Mouse (Mus musculus) CH12.LX (cell line): ENCODE data around the gene Daxx. TPM values are rescaled to one million over a fixed set of nuclear protein-coding genes. Genes with fewer than 3 reads are reported as not detected.

Experiments used
- DNase-seq: peaks from one replicate; pipeline ENCODE4 v3.0.0-alpha.2; 2013; ENCODE audit errors: extremely low read depth
- H3K27ac ChIP-seq: 2 replicates; pipeline ENCODE4 v1.5.1; 2012; ENCODE audit warnings: low read depth, mild to moderate bottlenecking, control low read depth, moderate library complexity; ENCODE audit not compliant: insufficient read depth
- H3K27me3 ChIP-seq: replicated peaks from 2 replicates; pipeline ENCODE3; 2012; ENCODE audit warnings: inconsistent platforms
- H3K36me3 ChIP-seq, 2 experiments: replicated peaks in 1 of 2; 2 replicates each; pipeline versions ENCODE3 to v1.6.1; 2012; ENCODE audit warnings: inconsistent platforms in 1 of 2, low read length in 1 of 2, mild to moderate bottlenecking in 1 of 2, mixed read lengths in 1 of 2, moderate library complexity in 1 of 2; ENCODE audit not compliant: control insufficient read depth in 1 of 2, insufficient read depth in 1 of 2
- H3K4me1 ChIP-seq, 2 experiments: 2 replicates each; pipeline ENCODE4 v1.6.1; 2012; ENCODE audit warnings: inconsistent platforms in 1 of 2, moderate library complexity in 1 of 2; ENCODE audit not compliant: insufficient read depth in 2 of 2, control insufficient read depth in 1 of 2
- H3K4me2 ChIP-seq: 2 replicates; pipeline ENCODE4 v1.6.1; 2012; ENCODE audit warnings: low read depth, mild to moderate bottlenecking, control low read depth; ENCODE audit not compliant: poor library complexity, insufficient read depth, severe bottlenecking
- H3K4me3 ChIP-seq, 3 experiments: fragments of 150-350 bp in 1 of 3; sonication (generic) in 1 of 3; replicated peaks in 1 of 3; 2 replicates each; pipeline versions ENCODE3 to v1.5.1; 2011 to 2012; ENCODE audit warnings: low read depth in 2 of 3, low read length in 2 of 3, mild to moderate bottlenecking in 2 of 3, moderate library complexity in 2 of 3, control low read depth in 1 of 3, improper control_type of control experiment in 1 of 3, inconsistent platforms in 1 of 3, mixed read lengths in 1 of 3; ENCODE audit not compliant: poor library complexity in 1 of 3
- H3K79me2 ChIP-seq: replicated peaks from 2 replicates; pipeline ENCODE4 v1.6.1; 2012; ENCODE audit warnings: mild to moderate bottlenecking, moderate library complexity; ENCODE audit not compliant: control insufficient read depth, poor library complexity, insufficient read depth, severe bottlenecking; ENCODE audit errors: extremely low read depth
- H3K9ac ChIP-seq: 2 replicates; pipeline ENCODE4 v1.6.1; 2012; ENCODE audit warnings: low read depth, mild to moderate bottlenecking, control low read depth, moderate library complexity; ENCODE audit not compliant: insufficient read depth
- H3K9me3 ChIP-seq: replicated peaks from 2 replicates; pipeline ENCODE3; 2012; ENCODE audit warnings: low read length, inconsistent platforms, mixed read lengths
- BHLHE40 ChIP-seq: IDR thresholded peaks from 2 replicates; pipeline ENCODE4 v1.6.1; 2011; ENCODE audit warnings: mild to moderate bottlenecking, low read depth, low read length, improper control_type of control experiment
- CTCF ChIP-seq, 2 experiments: IDR thresholded peaks in 1 of 2; conservative IDR thresholded peaks in 1 of 2; 2 replicates each; pipeline ENCODE4 v1.5.1; 2011 to 2012; ENCODE audit warnings: low read depth in 2 of 2, low read length in 2 of 2, improper control_type of control experiment in 1 of 2, inconsistent platforms in 1 of 2, mild to moderate bottlenecking in 1 of 2, moderate library complexity in 1 of 2
- E2F4 ChIP-seq: IDR thresholded peaks from 2 replicates; pipeline ENCODE4 v1.6.1; 2011; ENCODE audit warnings: low read depth, low read length, improper control_type of control experiment; ENCODE audit not compliant: insufficient replicate concordance
- ELF1 ChIP-seq: IDR thresholded peaks from 2 replicates; pipeline ENCODE4 v1.6.1; 2014; ENCODE audit warnings: low read depth, mild to moderate bottlenecking, inconsistent platforms, low read length, improper control_type of control experiment
- ETS1 ChIP-seq: conservative IDR thresholded peaks from 2 replicates; pipeline ENCODE4 v1.6.1; 2012; ENCODE audit warnings: low read depth, mild to moderate bottlenecking, inconsistent platforms, low read length, improper control_type of control experiment, moderate library complexity
- GABPA ChIP-seq: IDR thresholded peaks from 2 replicates; pipeline ENCODE4 v1.6.1; 2012; ENCODE audit warnings: low read depth, low read length, improper control_type of control experiment, inconsistent platforms; ENCODE audit not compliant: insufficient replicate concordance
- HCFC1 ChIP-seq: IDR thresholded peaks from 2 replicates; pipeline ENCODE4 v1.6.1; 2012; ENCODE audit warnings: low read depth, mild to moderate bottlenecking, inconsistent platforms, low read length, improper control_type of control experiment
- IRF4 ChIP-seq: IDR thresholded peaks from 2 replicates; pipeline ENCODE4 v1.6.1; 2014; ENCODE audit warnings: low read depth, mild to moderate bottlenecking, inconsistent platforms, low read length, improper control_type of control experiment
- JUN ChIP-seq: IDR thresholded peaks from 2 replicates; pipeline ENCODE4 v1.6.1; 2011; ENCODE audit warnings: low read depth, mild to moderate bottlenecking, low read length, improper control_type of control experiment, moderate library complexity; ENCODE audit not compliant: insufficient read depth
- JUND ChIP-seq: conservative IDR thresholded peaks from 2 replicates; pipeline ENCODE4 v1.6.1; 2011; ENCODE audit warnings: low read depth, low read length, improper control_type of control experiment
- MAFK ChIP-seq: IDR thresholded peaks from 2 replicates; pipeline ENCODE4 v1.6.1; 2011; ENCODE audit warnings: low read length, improper control_type of control experiment; ENCODE audit not compliant: insufficient replicate concordance
- MAX ChIP-seq: IDR thresholded peaks from 2 replicates; pipeline ENCODE4 v1.6.1; 2011; ENCODE audit warnings: low read length, improper control_type of control experiment
- MEF2A ChIP-seq: IDR thresholded peaks from 2 replicates; pipeline ENCODE4 v1.6.1; 2014; ENCODE audit warnings: low read depth, mild to moderate bottlenecking, inconsistent platforms, low read length, improper control_type of control experiment, borderline replicate concordance
- MXI1 ChIP-seq: IDR thresholded peaks from 2 replicates; pipeline ENCODE4 v1.6.1; 2011; ENCODE audit warnings: mild to moderate bottlenecking, low read depth, low read length, improper control_type of control experiment
- NRF1 ChIP-seq: IDR thresholded peaks from 2 replicates; pipeline ENCODE4 v1.6.1; 2014; ENCODE audit warnings: low read depth, mild to moderate bottlenecking, inconsistent platforms, low read length, improper control_type of control experiment, moderate library complexity
- PAX5 ChIP-seq: IDR thresholded peaks from 2 replicates; pipeline ENCODE4 v1.6.1; 2012; ENCODE audit warnings: low read length, inconsistent platforms, mixed read lengths
- RAD21 ChIP-seq: IDR thresholded peaks from 2 replicates; pipeline ENCODE4 v1.6.1; 2011; ENCODE audit warnings: low read depth, mild to moderate bottlenecking, low read length, improper control_type of control experiment, moderate library complexity
- RCOR1 ChIP-seq: conservative IDR thresholded peaks from 2 replicates; pipeline ENCODE4 v1.6.1; 2012; ENCODE audit warnings: low read depth, mild to moderate bottlenecking, inconsistent platforms, low read length, improper control_type of control experiment
- SIN3A ChIP-seq: IDR thresholded peaks from 2 replicates; pipeline ENCODE4 v1.6.1; 2012; ENCODE audit warnings: low read length, improper control_type of control experiment, inconsistent platforms
- UBTF ChIP-seq: IDR thresholded peaks from 2 replicates; pipeline ENCODE4 v1.6.1; 2012; ENCODE audit warnings: low read depth, mild to moderate bottlenecking, inconsistent platforms, low read length, improper control_type of control experiment, moderate library complexity
- USF1 ChIP-seq: IDR thresholded peaks from 2 replicates; pipeline ENCODE4 v1.6.1; 2014; ENCODE audit warnings: low read depth, mild to moderate bottlenecking, inconsistent platforms, low read length, improper control_type of control experiment
- ZC3H11A ChIP-seq: IDR thresholded peaks from 2 replicates; pipeline ENCODE4 v1.6.1; 2012; ENCODE audit warnings: low read depth, mild to moderate bottlenecking, inconsistent platforms, low read length, improper control_type of control experiment
- ZMIZ1 ChIP-seq: IDR thresholded peaks from 2 replicates; pipeline ENCODE4 v1.6.1; 2012; ENCODE audit warnings: low read depth, mild to moderate bottlenecking, inconsistent platforms, low read length, improper control_type of control experiment
- ZNF384 ChIP-seq: IDR thresholded peaks from 2 replicates; pipeline ENCODE4 v1.6.1; 2012; ENCODE audit warnings: low read depth, low read length, improper control_type of control experiment, inconsistent platforms
- dilution Hi-C: fragments of 300-500 bp; cut with MboI; formaldehyde crosslinking; loops from 2 replicates; pipeline ENCODE4 v1.14.3; 2020; ENCODE audit warnings: low sequenced_read_pairs; ENCODE audit not compliant: extremely low pct_unique_long_range_greater_than_20kb, extremely low pct_ligation_motif_present
- in situ Hi-C: fragments of 300-500 bp; cut with MboI; formaldehyde crosslinking; loops from 3 replicates; pipeline ENCODE4 v1.14.3; 2019; ENCODE audit warnings: low sequenced_read_pairs, low pct_ligation_motif_present, low pct_unique_long_range_greater_than_20kb, mixed read lengths
- polyA plus RNA-seq: library from polyadenylated mRNA; unstranded; fragments of >175 nt; gene quantifications from 2 replicates; pipeline ENCODE4 v1.2.1, GENCODE M21; 2012; ENCODE audit warnings: low read depth; ENCODE audit not compliant: insufficient read length
- total RNA-seq, 2 experiments: library from RNA; depleted of rRNA; stranded (reverse); fragments of 300-350 nt in 1 of 2; fragments of >200 nt in 1 of 2; gene quantifications; 2 replicates each; pipeline ENCODE4 v1.2.3; 2012 to 2014

The Daxx gene
- total and polyA plus RNA-seq, 3 experiments, result 32.3 to 53.0 (median 33.8) TPM

DNA sequence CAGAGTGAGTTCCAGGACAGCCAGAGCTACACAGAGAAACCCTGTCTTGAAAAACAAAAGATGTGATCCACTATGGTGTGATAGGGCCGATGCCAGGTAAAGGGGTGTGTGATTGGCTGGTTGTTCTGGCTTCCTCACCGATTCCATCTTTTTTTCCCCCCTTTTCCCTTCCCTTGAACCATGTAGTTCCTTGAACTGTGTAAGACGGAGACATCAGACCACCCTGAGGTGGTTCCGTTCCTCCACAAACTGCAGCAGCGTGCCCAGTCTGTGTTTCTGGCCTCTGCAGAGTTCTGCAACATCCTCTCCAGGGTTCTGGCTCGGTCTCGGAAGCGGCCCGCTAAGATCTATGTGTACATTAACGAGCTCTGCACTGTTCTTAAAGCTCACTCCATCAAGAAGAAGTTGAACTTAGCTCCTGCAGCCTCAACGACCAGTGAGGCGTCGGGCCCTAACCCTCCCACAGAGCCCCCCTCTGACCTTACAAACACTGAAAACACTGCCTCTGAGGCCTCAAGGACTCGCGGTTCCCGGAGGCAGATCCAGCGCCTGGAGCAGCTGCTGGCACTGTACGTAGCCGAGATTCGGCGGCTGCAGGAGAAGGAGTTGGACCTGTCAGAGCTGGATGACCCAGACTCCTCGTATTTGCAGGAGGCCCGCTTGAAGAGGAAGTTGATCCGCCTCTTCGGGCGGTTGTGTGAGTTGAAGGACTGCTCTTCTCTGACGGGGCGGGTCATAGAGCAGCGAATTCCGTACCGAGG is 2.0 kb downstream of the Daxx start:
- Histone ChIP-seq H3K36me3 (peaks cover 40 to 42% of the 10 kb centered on the region in 2 experiments), H3K4me1 (peaks cover 5 to 37% of the 10 kb centered on the region in 2 experiments; a peak in 3 of 4 replicates), H3K4me3 (no peak overlapping the region), H3K4me2 (no peak overlapping the region), H3K9me3 (no peaks in the 10 kb centered on the region), H3K27ac (no peak overlapping the region), H3K79me2 (peaks cover 12% of the 10 kb centered on the region; the same call in 1 of the 2 replicates), H3K9ac (no peak overlapping the region), H3K27me3 (no peaks in the 10 kb centered on the region)
- dilution Hi-C loops (no loop called here), in situ Hi-C loops (no loop called here)
- no peak for DNase-seq
- no peak for TF ChIP-seq RCOR1
- no peak; the same call in 1 of the 2 replicates for TF ChIP-seq ZNF384
- TF ChIP-seq UBTF, result no peak
- TF ChIP-seq MAX, result no peak
- TF ChIP-seq MAFK, result no peak
- TF ChIP-seq BHLHE40, result no peak
- TF ChIP-seq E2F4, result no peak
- no peak for TF ChIP-seq JUND
- no peak for TF ChIP-seq ETS1
- no peak for TF ChIP-seq MXI1
- no peak for TF ChIP-seq ZC3H11A
- TF ChIP-seq JUN, result no peak
- no peak for TF ChIP-seq NRF1
- no peak for TF ChIP-seq CTCF (conservative IDR thresholded peaks at IDR 0.05 in 1 of 2, IDR thresholded peaks at IDR 0.05 in 1 of 2; ENCODE audit: low read depth in 2 of 2, low read length in 2 of 2)
- no peak for TF ChIP-seq GABPA
- TF ChIP-seq HCFC1, result no peak
- TF ChIP-seq MEF2A, result no peak
- TF ChIP-seq SIN3A, result no peak
- TF ChIP-seq, all 38 proteins: peak for 0

DNA sequence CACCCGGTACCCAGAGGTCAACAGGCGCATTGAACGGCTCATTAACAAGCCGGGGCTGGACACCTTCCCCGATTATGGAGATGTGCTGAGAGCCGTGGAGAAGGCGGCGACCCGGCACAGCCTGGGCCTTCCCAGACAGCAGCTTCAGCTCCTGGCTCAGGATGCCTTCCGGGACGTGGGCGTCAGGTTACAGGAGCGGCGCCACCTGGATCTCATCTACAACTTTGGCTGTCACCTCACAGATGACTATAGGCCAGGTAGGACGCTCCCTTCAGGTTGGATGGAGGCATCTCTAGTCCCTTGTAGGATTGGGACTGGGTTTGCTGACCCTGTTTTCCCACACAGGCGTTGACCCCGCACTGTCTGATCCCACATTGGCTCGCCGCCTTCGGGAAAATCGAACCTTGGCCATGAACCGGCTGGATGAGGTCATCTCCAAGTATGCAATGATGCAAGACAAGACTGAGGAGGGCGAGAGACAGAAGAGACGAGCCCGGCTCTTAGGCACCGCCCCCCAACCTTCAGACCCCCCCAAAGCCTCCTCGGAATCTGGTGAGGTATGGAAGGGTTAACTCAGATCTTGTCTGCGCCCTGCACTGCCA is 2.7 kb downstream of the Daxx start:
- no peak overlapping the region for H3K9ac ChIP-seq
- TF ChIP-seq PAX5 (no peak), ZMIZ1 (no peak), USF1 (no peak), BHLHE40 (no peak), IRF4 (no peak), ELF1 (no peak), MEF2A (no peak), JUN (no peak), GABPA (no peak), CTCF (conservative IDR thresholded peaks at IDR 0.05 in 1 of 2, IDR thresholded peaks at IDR 0.05 in 1 of 2; ENCODE audit: low read depth in 2 of 2, low read length in 2 of 2) (no peak), ZNF384 (no peak), RAD21 (no peak)
- TF ChIP-seq, all 38 proteins: peak for 0
- Histone ChIP-seq H3K4me3 (no peak overlapping the region), H3K9me3 (peaks cover 2% of the 10 kb centered on the region), H3K36me3 (peaks cover 42 to 45% of the 10 kb centered on the region in 2 experiments), H3K79me2 (peaks cover 12% of the 10 kb centered on the region; the same call in 1 of the 2 replicates), H3K4me2 (no peak overlapping the region), H3K27me3 (no peaks in the 10 kb centered on the region), H3K27ac (no peak overlapping the region), H3K4me1 (peaks cover 7 to 40% of the 10 kb centered on the region in 2 experiments)
- dilution Hi-C loops, result no loop called here
- no peak for DNase-seq
- in situ Hi-C loops, result no loop called here
